12 mouse cellular contexts compared by ENCODE assay signal in the genomic region with DNA sequence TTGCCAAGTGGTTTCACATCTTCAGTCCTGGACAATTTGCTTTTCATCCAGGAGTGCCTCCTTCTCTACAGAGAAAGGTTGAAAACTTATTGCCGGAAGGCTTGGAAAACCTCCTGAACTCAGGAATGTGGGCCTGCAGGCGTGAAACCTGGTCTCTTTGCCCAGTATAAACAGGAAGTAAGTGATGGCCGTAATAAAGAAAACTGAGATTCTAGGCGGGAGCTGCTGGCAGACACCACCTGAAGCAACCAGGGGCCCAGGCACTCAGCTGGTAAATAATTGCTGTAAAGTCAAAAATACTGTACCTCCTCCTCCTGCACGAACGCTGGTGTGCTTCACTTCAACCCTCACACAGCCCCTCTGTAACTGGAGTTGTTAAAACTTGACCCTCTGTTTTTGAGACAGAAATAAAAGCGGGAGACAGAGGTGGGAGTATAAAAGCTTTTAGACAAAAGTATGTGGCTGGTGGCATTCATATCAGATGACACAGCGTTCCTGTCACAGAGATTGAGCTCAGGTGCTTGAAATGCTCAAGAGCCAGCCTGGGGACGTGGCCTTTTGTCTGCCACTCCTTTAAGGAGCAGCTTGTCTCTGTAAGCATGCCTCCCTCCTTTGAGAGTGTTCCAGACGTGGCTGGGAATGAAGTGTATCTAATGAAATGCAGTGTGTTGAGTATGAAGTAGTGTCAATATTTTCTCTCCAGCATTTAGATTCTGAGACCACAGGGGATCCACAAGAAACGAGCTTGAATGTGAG.
DNase-seq lines count a peak whose midpoint lies in the region; ATAC-seq lines count a peak whose summit lies in the region.
"Had no signal": no experiment of that assay in that cellular context is flagged by ENCODE, and none has a peak within 500 bp of the region (broad histone marks: within the 10 kb centered on the region; RNA-seq: fewer than 3 reads in every experiment).

No protein-coding gene starts in this region.

- H3K36me3 ChIP-seq in lung, embryonic 15.5 days: no peaks in the 10 kb centered on the region
- H3K36me3 ChIP-seq: forebrain, embryonic 12.5 days had no signal

- H3K9me3 ChIP-seq in lung, embryonic 15.5 days: no peaks in the 10 kb centered on the region
- H3K9me3 ChIP-seq: forebrain, embryonic 12.5 days had no signal

- H3K9ac ChIP-seq in lung, embryonic 15.5 days: no peak overlapping the region
- H3K9ac ChIP-seq: forebrain, embryonic 12.5 days had no signal

- ATAC-seq in lung, embryonic 15.5 days (ENCODE audit: borderline replicate concordance, extremely low read depth, low FRiP score, low TSS enrichment): peak; percentile 77; the same call in 1 of the 2 replicates

- H3K4me2 ChIP-seq in lung, embryonic 15.5 days: no peak overlapping the region
- H3K4me2 ChIP-seq: forebrain, embryonic 12.5 days had no signal

- 14% methylated on average over 11 of the region's 11 CpGs for WGBS in lung, embryonic 15.5 days

- peak; percentile 68 for DNase-seq in heart, adult 11 months
- no peak for DNase-seq in heart, postnatal 25 days (ENCODE audit: low spot score)
- peak; percentile 9 for DNase-seq in urinary bladder, postnatal 14 days (ENCODE audit: low spot score)
- DNase-seq in urinary bladder, adult 2 months (ENCODE audit: low spot score): no peak
- DNase-seq in layer of hippocampus, adult 8-10 months (ENCODE audit: low spot score in 2 of 2): no peak
- no peak for DNase-seq in layer of hippocampus, postnatal 36 days
- DNase-seq in gastrocnemius, postnatal 14 days: no peak
- DNase-seq: adrenal gland, postnatal 25 days; cerebellum, adult 8-10 months; heart, adult 18-20 months had no signal

- peaks cover 10% of the 10 kb centered on the region for H3K4me1 ChIP-seq in lung, embryonic 15.5 days

- H3K4me3 ChIP-seq in lung, embryonic 15.5 days: no peak overlapping the region
- H3K4me3 ChIP-seq: forebrain, embryonic 12.5 days had no signal

- H3K27ac ChIP-seq in lung, embryonic 15.5 days: peak overlapping the region; percentile 90
- H3K27ac ChIP-seq: forebrain, embryonic 12.5 days had no signal

- intact Hi-C loops in heart, postnatal 25 days (cut with DNase I): no loop called here
- intact Hi-C loops in gastrocnemius, postnatal 14 days (cut with DNase I; ENCODE audit: low total_unique reads): loop anchor here (1.0 kb wide), 1 partner anchor 30 kb away; no protein-coding TSS in a partner anchor

- no peaks in the 10 kb centered on the region for H3K27me3 ChIP-seq in lung, embryonic 15.5 days
- H3K27me3 ChIP-seq: forebrain, embryonic 12.5 days had no signal

Comparison
In these comparisons a context has a peak if more than half of its experiments do, and no peak if none do; other contexts are left out.
1. DNase-seq: peak in heart, adult 11 months (single experiment) and urinary bladder, postnatal 14 days (single experiment); none in heart, postnatal 25 days (single experiment), urinary bladder, adult 2 months (single experiment), layer of hippocampus, adult 8-10 months (0 of 2), layer of hippocampus, postnatal 36 days (0 of 2) and gastrocnemius, postnatal 14 days (single experiment).